Mouse (Mus musculus): ENCODE data around the gene Ankrd34a.

DNA sequence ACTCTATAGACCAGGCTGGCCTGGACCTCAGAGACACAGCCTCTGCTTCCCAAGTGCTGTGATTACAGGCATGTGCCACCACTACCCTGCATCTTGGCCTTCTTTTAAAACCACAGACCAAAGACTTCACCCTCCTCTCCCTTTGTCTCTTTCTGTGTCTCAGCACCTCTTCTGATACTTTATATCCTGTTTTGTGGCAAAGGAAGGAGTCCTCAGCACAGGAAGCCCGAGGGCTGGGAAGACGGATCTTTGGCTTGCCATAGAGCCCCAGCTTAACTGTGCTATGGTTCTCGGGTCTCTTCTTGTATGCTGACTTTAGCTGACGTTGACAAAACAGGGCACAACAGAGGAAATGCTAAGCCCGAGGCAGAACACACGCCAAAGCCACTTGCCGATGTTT lies 25.8 kb upstream of the Ankrd34a start:
- TF ChIP-seq CTCF (IDR thresholded peaks at IDR 0.05; ENCODE audit: low read depth) = no peak
- TF ChIP-seq EP300 (optimal IDR thresholded peaks at IDR 0.05) = no peak

Measured in stomach, postnatal 0 days (tissue).